Mouse (Mus musculus) megakaryocyte-erythroid progenitor cell, adult 5-6 weeks (primary cell): ENCODE measurements around the gene Tmem238l. TPM values are rescaled to one million over a fixed set of nuclear protein-coding genes. Genes with fewer than 3 reads are reported as not detected.
A peak's percentile ranks its signal among the peaks of the same experiment; 100 is the strongest.

Experiments used
- ATAC-seq: replicated peaks from 2 replicates; pipeline ENCODE4 v1.8.0; 2016; ENCODE audit warnings: mild to moderate bottlenecking, inconsistent platforms; ENCODE audit not compliant: severe bottlenecking, poor library complexity, low FRiP score, low TSS enrichment
- total RNA-seq, 2 experiments: library from RNA; stranded (forward) in 1 of 2; stranded (reverse) in 1 of 2; fragments of 200-1000, 215-1000 nt in 1 of 2; fragments of >200 nt in 1 of 2; fragmentation: Nextera tagmentation in 1 of 2; gene quantifications; 2 replicates each; pipeline ENCODE4 v1.2.3; 2014 to 2017

The Tmem238l gene
- total RNA-seq (2014; fragmentation: Nextera tagmentation): not detected in 2 replicates
- total RNA-seq (2017): not detected in 2 replicates

- no peak for ATAC-seq
Measured at GRCm38 (mm10) chr11:66956303-66956702, at the start of gene Tmem238l. TSS of gene Tmem238l (plus strand) at chr11:66956638.

- ATAC-seq: no peak
Measured at GRCm38 (mm10) chr11:66911811-66912210, 44.6 kb upstream of the Tmem238l start, which contains the start of gene Pirt. TSS of gene Pirt (plus strand) at chr11:66911981.

GRCm38 (mm10) chr11:66912531-66913458 lies 43.6 kb upstream of the Tmem238l start:
- ATAC-seq: peak; percentile 63; the same call in 1 of the 2 replicates

- ATAC-seq: peak; percentile 70; the same call in 1 of the 2 replicates
Measured at GRCm38 (mm10) chr11:66914249-66914648, 42.2 kb upstream of the Tmem238l start.

GRCm38 (mm10) chr11:66920012-66920411 lies 36.4 kb upstream of the Tmem238l start:
- no peak for ATAC-seq

GRCm38 (mm10) chr11:66924095-66924823 lies 32.2 kb upstream of the Tmem238l start:
- ATAC-seq: no peak

- no peak for ATAC-seq
Measured at GRCm38 (mm10) chr11:66928311-66928710, 28.1 kb upstream of the Tmem238l start.

GRCm38 (mm10) chr11:66932827-66933599 lies 23.4 kb upstream of the Tmem238l start:
- no peak for ATAC-seq

- ATAC-seq: no peak
Measured at GRCm38 (mm10) chr11:66934428-66935173, 21.8 kb upstream of the Tmem238l start.

GRCm38 (mm10) chr11:66942011-66942410 lies 14.4 kb upstream of the Tmem238l start:
- no peak for ATAC-seq

- ATAC-seq: no peak
Measured at GRCm38 (mm10) chr11:66945224-66945767, 11.1 kb upstream of the Tmem238l start.

GRCm38 (mm10) chr11:66946521-66946920 lies 9.9 kb upstream of the Tmem238l start:
- no peak for ATAC-seq

- no peak for ATAC-seq
Measured at GRCm38 (mm10) chr11:66946922-66947321, 9.5 kb upstream of the Tmem238l start.

- ATAC-seq: no peak
Measured at GRCm38 (mm10) chr11:66960797-66961196, 4.4 kb downstream of the Tmem238l start.

- no peak for ATAC-seq
Measured at GRCm38 (mm10) chr11:66961447-66962176, 5.2 kb downstream of the Tmem238l start.

- ATAC-seq: no peak
Measured at GRCm38 (mm10) chr11:66963462-66963861, 7.0 kb downstream of the Tmem238l start.

- no peak for ATAC-seq
Measured at GRCm38 (mm10) chr11:66966500-66967116, 10.2 kb downstream of the Tmem238l start.
